Mouse (Mus musculus): ENCODE measurements around the gene Uxt. TPM values are rescaled to one million over a fixed set of nuclear protein-coding genes. Genes with fewer than 3 reads are reported as not detected.

The Uxt gene
- total and polyA plus RNA-seq, 2 experiments, result 17.5 to 32.5 TPM

DNA sequence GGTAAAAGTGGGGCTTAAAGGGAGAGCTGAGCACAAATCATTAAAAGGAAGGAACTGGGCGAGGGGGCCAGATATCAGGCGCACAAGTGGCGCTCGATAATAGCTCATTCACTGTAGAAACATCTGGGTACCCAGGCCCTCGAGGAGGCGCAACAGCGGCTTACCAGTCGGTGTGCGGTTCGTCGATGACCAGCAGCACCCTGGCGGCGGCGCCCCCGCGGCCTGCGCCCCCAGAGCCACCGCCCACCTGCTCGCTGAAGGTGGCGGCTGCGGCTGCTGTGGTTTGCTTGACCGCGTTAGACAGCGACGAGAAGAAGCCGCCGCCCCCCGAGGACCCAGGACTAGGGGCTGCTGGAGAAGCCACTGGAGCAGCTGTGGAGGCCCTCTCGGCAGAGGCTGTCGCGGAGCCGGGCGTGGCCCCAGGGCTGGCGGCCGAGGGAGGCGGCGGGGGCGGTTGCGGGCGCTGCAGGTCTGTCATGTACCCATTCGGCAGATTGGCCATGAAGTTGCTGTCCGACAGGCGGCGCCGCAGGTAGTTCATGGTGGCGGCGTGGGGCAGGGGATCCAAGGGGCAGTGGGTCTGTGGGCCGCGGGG lies 41.5 kb downstream of the Uxt start:
- TF ChIP-seq POLR2A (IDR thresholded peaks at IDR 0.05; ENCODE audit: extremely low read depth, insufficient read depth, low read length), result no peak
- TF ChIP-seq CTCF (IDR thresholded peaks at IDR 0.05; ENCODE audit: low read depth, low read length), result peak; percentile 8; the same call in 1 of the 2 replicates
- H3K36me3 ChIP-seq (ENCODE audit: control insufficient read depth, insufficient read depth, low read length), result no peaks in the 10 kb centered on the region
- DNase-seq (ENCODE audit: extremely low read depth, low read depth, low spot score), result no peak
- no peaks in the 10 kb centered on the region for H3K27me3 ChIP-seq (ENCODE audit: control insufficient read depth, insufficient read depth, low read length)
- no peak overlapping the region for H3K27ac ChIP-seq (replicated peaks; ENCODE audit: insufficient read depth, low read depth, low read length)
- no peaks in the 10 kb centered on the region for H3K79me2 ChIP-seq (ENCODE audit: control insufficient read depth, insufficient read depth, low read length)
- peak overlapping the region; percentile 53 for H3K9ac ChIP-seq (ENCODE audit: low read depth, low read length)
- WGBS, result 3% methylated on average over 34 of the region's 49 CpGs
- peak overlapping the region; percentile 59; the same call in 1 of the 2 replicates for H3K4me3 ChIP-seq (ENCODE audit: insufficient read depth, low read depth, low read length)
- H3K4me1 ChIP-seq (ENCODE audit: control insufficient read depth, insufficient read depth, low read length), result no peaks in the 10 kb centered on the region

DNA sequence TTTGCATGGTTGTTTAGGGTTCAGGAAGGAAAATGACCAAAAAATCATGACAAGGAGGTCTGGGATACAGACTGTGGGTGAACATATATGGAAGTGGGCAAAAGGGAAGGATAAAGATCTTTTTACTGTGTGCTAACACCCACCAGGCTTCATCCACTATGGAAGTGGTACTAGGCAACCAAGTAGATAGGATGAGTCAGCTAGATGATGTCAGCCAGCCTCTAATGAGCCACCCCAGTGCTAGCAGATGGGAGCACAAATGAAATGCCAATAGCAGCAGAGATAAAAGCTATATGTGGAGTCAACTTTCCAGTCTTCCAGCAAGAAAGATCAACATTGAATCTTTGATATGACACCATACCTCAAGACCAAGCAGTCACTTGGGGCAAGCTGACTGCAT lies 46.7 kb downstream of the Uxt start:
- Histone ChIP-seq H3K4me1 (ENCODE audit: control insufficient read depth, insufficient read depth, low read length) (no peaks in the 10 kb centered on the region), H3K4me3 (ENCODE audit: insufficient read depth, low read depth, low read length) (no peak overlapping the region), H3K27me3 (ENCODE audit: control insufficient read depth, insufficient read depth, low read length) (no peaks in the 10 kb centered on the region), H3K79me2 (ENCODE audit: control insufficient read depth, insufficient read depth, low read length) (no peaks in the 10 kb centered on the region), H3K36me3 (ENCODE audit: control insufficient read depth, insufficient read depth, low read length) (no peaks in the 10 kb centered on the region), H3K27ac (replicated peaks; ENCODE audit: insufficient read depth, low read depth, low read length) (no peak overlapping the region), H3K9ac (ENCODE audit: low read depth, low read length) (no peak overlapping the region)
- DNase-seq (ENCODE audit: extremely low read depth, low read depth, low spot score), result no peak
- TF ChIP-seq CTCF (IDR thresholded peaks at IDR 0.05; ENCODE audit: low read depth, low read length) (no peak), POLR2A (IDR thresholded peaks at IDR 0.05; ENCODE audit: extremely low read depth, insufficient read depth, low read length) (no peak)

DNA sequence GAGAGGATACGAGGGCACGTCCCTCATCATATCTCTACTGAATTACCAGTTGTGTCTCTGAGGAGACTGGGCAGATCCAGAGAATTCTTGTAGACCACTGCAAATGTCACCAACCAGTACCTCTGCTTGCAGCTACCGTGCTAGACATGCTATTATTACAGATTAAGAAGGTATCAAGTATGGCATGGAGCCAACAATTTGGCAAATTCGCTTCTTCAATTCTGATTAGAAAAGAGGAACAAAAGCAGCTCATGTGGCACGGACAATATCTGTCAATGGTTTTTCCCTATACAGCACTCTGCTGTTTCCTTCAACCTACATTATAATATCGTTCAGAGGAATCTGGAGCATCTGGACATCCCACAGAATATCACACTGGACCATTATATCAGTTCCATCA lies 48.1 kb downstream of the Uxt start:
- no peaks in the 10 kb centered on the region for H3K36me3 ChIP-seq (ENCODE audit: control insufficient read depth, insufficient read depth, low read length)
- H3K4me3 ChIP-seq (ENCODE audit: insufficient read depth, low read depth, low read length), result no peak overlapping the region
- no peak overlapping the region for H3K27ac ChIP-seq (replicated peaks; ENCODE audit: insufficient read depth, low read depth, low read length)
- no peaks in the 10 kb centered on the region for H3K4me1 ChIP-seq (ENCODE audit: control insufficient read depth, insufficient read depth, low read length)
- no peaks in the 10 kb centered on the region for H3K27me3 ChIP-seq (ENCODE audit: control insufficient read depth, insufficient read depth, low read length)
- H3K9ac ChIP-seq (ENCODE audit: low read depth, low read length), result no peak overlapping the region
- no peak for TF ChIP-seq CTCF (IDR thresholded peaks at IDR 0.05; ENCODE audit: low read depth, low read length)
- TF ChIP-seq POLR2A (IDR thresholded peaks at IDR 0.05; ENCODE audit: extremely low read depth, insufficient read depth, low read length), result no peak
- no peak for DNase-seq (ENCODE audit: extremely low read depth, low read depth, low spot score)
- WGBS, result 82% methylated on average over 6 of the region's 6 CpGs
- H3K79me2 ChIP-seq (ENCODE audit: control insufficient read depth, insufficient read depth, low read length), result no peaks in the 10 kb centered on the region

DNA sequence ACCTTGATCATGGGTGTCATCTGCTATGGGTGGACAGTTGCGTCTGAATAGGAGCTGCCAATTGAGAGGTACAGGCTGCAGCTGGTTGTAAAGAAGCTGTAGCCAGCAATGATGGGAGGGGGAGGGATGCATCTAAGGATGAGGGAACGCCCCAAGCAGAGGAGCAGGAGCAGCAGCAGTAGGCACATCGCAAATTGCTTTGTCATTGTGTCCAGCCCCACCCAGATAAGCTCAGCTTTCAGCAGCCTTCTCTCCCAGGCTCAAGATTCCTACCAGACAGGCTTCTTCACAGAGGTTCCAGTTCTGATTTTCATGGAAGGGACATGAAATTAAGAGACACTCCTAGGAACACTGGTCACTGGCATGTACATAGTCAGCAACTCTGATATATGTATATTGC lies 51.7 kb downstream of the Uxt start:
- no peak for DNase-seq (ENCODE audit: extremely low read depth, low read depth, low spot score)
- Histone ChIP-seq H3K4me3 (ENCODE audit: insufficient read depth, low read depth, low read length) (no peak overlapping the region), H3K36me3 (ENCODE audit: control insufficient read depth, insufficient read depth, low read length) (no peaks in the 10 kb centered on the region), H3K79me2 (ENCODE audit: control insufficient read depth, insufficient read depth, low read length) (no peaks in the 10 kb centered on the region), H3K27me3 (ENCODE audit: control insufficient read depth, insufficient read depth, low read length) (no peaks in the 10 kb centered on the region), H3K27ac (replicated peaks; ENCODE audit: insufficient read depth, low read depth, low read length) (no peak overlapping the region), H3K4me1 (ENCODE audit: control insufficient read depth, insufficient read depth, low read length) (no peaks in the 10 kb centered on the region), H3K9ac (ENCODE audit: low read depth, low read length) (no peak overlapping the region)
- TF ChIP-seq CTCF (IDR thresholded peaks at IDR 0.05; ENCODE audit: low read depth, low read length) (no peak), POLR2A (IDR thresholded peaks at IDR 0.05; ENCODE audit: extremely low read depth, insufficient read depth, low read length) (no peak)
- 38% methylated on average over 3 of the region's 3 CpGs for WGBS

Other genes starting within 250 kb of the Uxt start
- 39.5 and 42.4 TPM in 2 replicates for gene Araf, start 164.2 kb downstream of the Uxt start, total RNA-seq (2014; rRNA removed)
- 97.0 and 139 TPM in 2 replicates for gene Araf, start 164.2 kb downstream of the Uxt start, polyA plus RNA-seq (2012; rRNA removed)
- gene Timp1, start 91.9 kb downstream of the Uxt start, total RNA-seq (2014; rRNA removed), result not detected in 2 replicates
- gene Timp1, start 91.9 kb downstream of the Uxt start, polyA plus RNA-seq (2012; rRNA removed), result 0.28 and 0.72 TPM in 2 replicates
- 0.13 TPM in 1 of 2 replicates, not detected in the other for gene Syn1, start 41.0 kb downstream of the Uxt start, total RNA-seq (2014; rRNA removed)
- gene Syn1, start 41.0 kb downstream of the Uxt start, polyA plus RNA-seq (2012; rRNA removed), result 0.13 and 0.21 TPM in 2 replicates
- 28.5 and 30.5 TPM in 2 replicates for gene Cfp, start 30.5 kb downstream of the Uxt start, total RNA-seq (2014; rRNA removed)
- 18.8 and 32.3 TPM in 2 replicates for gene Cfp, start 30.5 kb downstream of the Uxt start, polyA plus RNA-seq (2012; rRNA removed)
- gene Elk1, start 11.4 kb downstream of the Uxt start, total RNA-seq (2014; rRNA removed), result 1.7 and 2.4 TPM in 2 replicates
- 3.7 and 4.0 TPM in 2 replicates for gene Elk1, start 11.4 kb downstream of the Uxt start, polyA plus RNA-seq (2012; rRNA removed)
- 4.6 and 7.2 TPM in 2 replicates for gene Zfp182, start 100.3 kb upstream of the Uxt start, total RNA-seq (2014; rRNA removed)
- gene Zfp182, start 100.3 kb upstream of the Uxt start, polyA plus RNA-seq (2012; rRNA removed), result 0.25 and 0.32 TPM in 2 replicates
- not detected in 2 replicates for gene Spaca5, start 106.4 kb upstream of the Uxt start, total RNA-seq (2014; rRNA removed)
- gene Spaca5, start 106.4 kb upstream of the Uxt start, polyA plus RNA-seq (2012; rRNA removed), result not detected in 2 replicates
- gene Zfp300, start 127.5 kb upstream of the Uxt start, total RNA-seq (2014; rRNA removed), result 0.13 and 0.18 TPM in 2 replicates
- 0.02 TPM in 1 of 2 replicates, not detected in the other for gene Zfp300, start 127.5 kb upstream of the Uxt start, polyA plus RNA-seq (2012; rRNA removed)
- not detected in 2 replicates for gene Ssxa1, start 153.8 kb upstream of the Uxt start, total RNA-seq (2014; rRNA removed)
- not detected in 2 replicates for gene Ssxa1, start 153.8 kb upstream of the Uxt start, polyA plus RNA-seq (2012; rRNA removed)
- not detected in 2 replicates for gene Gm21876, start 213.6 kb upstream of the Uxt start, total RNA-seq (2014; rRNA removed)
- not detected in 2 replicates for gene Gm21876, start 213.6 kb upstream of the Uxt start, polyA plus RNA-seq (2012; rRNA removed)

Data from liver, adult 2 months (tissue).